Mouse (Mus musculus): ENCODE measurements around the gene Ercc1.

Ercc1 gene

DNA sequence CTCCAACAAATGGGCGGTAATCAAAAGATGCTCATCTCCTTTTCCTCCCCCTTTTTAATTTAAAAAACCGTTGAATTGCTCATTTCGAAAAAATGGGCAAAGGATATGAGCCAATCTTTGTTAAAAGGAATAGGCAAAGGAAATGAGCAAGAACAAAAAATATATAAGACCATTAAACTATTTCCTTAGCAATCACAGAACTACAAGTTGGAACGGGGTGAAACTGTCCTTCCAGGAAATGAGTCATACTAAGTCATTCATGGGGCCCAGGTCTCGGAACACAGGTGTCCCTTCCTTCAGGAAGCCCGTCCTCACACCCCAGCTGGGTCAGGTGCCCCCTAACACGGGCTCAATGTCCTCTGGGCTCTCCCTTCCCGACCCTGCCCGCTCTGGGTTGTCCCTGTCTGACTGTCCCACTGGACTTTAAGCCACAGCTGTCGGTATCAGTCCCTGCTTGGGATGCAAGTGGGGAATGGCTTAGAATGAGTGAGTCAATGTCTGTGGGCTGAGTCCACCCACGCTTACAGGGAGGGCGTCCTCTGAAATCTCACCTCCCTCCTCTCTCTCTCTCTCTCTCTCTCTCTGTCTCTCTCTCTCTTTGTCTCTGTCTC is at the start of gene Ercc1:
TSS of gene Ercc1 (plus strand) at position 542 of the 611 bp plus-strand sequence.
- DNase-seq (ENCODE audit: extremely low read depth, insufficient read length, low spot score), result peak; percentile 85

DNA sequence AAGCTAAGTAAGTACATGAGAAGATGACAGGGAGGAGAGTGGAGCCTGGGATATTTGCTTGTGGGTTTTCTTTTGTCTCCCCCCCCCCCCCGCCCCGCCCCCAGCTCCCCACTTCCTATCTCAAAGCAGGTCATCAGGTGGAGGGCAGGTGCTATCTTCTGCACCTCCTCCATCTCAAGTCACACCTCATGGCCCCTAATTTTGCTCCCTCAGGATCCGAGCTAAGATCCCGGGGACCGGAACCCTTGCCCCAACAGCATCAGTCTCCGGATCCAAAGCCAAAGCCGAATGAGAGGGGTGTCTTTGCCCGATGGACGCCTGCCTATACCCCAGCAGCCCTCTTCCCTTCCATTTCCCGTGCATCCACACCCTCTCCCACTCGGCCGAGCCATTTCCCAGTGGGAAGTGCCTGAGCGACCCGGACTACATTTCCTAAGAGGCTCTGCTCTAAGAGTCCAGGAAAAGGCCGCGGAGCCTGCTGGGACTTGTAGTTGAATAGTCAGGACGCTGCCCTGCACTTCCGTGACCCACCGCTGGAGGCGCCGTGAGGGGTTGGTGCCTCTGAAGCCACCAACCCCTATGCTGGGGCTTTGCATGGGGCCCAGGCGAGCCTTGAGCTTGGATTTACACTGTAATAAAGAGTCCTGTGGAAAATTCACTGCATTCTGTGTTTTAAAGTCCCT is 48.9 kb upstream of the Ercc1 start:
- peak; percentile 85 for DNase-seq (ENCODE audit: extremely low read depth, insufficient read length, low spot score)

DNA sequence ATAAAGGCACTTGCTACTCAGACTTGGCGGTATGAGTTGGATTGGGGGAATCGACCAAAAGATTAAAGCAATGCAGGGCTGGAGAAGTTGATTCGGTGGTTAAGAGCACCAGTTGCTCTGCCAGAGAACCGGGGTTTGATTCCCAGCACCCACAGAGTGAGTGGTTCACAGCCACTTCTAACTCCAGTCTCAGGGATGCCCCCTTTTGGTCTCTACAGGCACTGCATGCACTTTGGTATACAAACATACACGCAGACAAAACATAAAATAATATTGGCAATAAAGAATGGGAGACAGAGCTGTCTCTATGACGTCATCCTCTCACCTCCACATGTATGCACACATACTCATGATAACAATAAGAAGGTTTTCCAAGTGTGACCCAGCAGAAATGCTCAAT is 47.5 kb upstream of the Ercc1 start:
- DNase-seq (ENCODE audit: extremely low read depth, insufficient read length, low spot score), result no peak

GRCm38 (mm10) chr7:19297794-19298193 is 46.8 kb upstream of the Ercc1 start:
- DNase-seq (ENCODE audit: extremely low read depth, insufficient read length, low spot score), result no peak

DNA sequence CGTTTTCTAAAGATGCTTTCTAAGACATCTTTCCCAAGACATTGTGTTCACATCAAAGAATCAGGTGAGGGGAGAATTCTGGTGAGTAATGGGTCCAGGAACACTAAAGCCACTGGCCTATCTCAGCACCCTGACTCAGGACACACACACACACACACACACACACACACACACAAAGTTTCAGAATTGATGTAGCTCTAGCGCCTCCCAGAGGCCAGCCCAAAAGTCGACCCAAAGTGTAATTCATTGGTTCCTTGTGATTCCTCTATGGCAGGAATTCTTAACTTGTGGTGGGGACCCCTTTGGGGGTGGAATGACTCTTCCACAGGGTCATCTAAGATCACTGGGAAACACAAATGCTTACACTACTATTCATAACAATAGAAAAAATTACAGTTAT is 45.4 kb upstream of the Ercc1 start:
- no peak for DNase-seq (ENCODE audit: extremely low read depth, insufficient read length, low spot score)

DNA sequence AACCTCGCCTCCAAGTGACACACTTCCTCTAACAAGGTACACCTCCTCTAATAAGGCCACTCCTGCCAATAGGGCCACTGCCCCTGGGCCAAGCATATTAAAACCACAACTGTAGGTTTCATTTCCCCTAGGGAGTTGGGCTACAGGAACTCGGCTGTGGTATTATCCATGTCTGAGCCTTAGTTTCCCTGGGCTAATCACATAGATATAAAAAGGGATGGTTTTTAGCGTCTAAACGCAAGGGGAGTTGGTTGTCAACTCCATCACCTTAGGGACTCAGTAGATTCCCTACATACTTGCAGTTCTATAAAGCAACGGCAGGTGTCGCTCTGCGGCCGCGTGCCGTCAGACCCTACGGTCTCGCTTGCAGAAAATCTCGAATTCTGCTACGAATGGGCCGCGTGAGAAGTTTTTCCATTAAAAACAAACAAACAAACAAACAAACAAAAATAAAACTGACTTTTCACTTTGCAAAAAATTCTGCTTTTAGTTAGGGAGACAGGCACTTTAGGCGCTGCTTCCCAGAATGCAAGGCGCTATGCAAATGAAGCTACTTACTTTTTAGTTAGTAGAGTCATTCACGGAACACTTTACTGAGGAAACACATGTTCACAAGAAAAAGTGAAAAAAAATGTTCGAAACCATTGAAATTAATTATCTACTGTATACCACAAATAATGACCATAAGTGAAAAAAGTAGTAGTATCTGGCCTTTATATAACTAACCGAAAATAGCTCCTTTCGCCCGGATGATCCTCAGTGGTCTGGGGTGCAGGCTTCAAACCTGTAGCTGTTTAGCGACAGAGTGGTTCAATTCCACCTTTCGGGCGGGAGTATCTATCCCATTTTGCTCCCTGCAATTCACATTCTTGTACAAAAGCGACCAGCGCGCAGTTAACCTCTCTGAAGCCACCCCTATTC is 43.8 kb upstream of the Ercc1 start:
- DNase-seq (ENCODE audit: extremely low read depth, insufficient read length, low spot score), result peak; percentile 68

DNA sequence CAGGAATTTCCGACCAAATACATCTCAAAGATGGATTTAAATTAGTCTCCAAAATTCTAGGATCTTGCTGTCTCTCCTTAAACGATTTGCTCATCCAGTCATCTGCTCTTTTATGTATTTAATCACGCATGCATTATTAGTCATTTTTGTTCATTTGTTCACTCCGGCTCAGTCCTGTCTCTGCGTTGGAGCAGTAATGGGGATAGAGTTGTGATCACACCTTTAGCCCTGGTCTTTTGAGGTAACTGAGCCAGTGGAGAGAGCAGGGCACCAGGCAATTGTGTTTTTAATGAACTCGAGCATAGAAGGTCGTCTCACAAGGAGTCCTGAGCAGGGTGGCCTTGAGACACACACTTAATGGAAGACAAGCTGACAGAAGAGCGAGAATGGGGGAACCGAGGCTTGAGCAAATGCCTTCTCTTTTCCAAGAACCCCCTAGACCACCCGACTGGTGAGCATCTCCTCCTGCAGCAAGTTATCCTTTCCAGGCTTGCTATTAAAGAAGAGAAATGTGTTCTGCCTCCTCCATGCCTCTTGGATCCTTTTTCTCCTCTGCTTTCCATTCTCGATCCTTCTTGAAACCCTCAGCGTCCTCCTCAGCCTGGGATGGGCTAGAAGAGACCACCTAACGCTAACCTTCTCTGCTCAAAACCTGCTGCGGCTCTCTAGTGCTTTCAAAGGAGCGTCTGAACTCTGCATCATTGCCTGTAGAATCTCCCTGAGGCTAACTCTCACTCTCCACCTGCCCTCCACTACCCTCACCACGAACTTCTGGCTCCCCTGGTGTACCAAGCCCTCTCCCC is 42.9 kb upstream of the Ercc1 start:
- no peak for DNase-seq (ENCODE audit: extremely low read depth, insufficient read length, low spot score)

GRCm38 (mm10) chr7:19302264-19303045 is 42.1 kb upstream of the Ercc1 start:
- DNase-seq (ENCODE audit: extremely low read depth, insufficient read length, low spot score), result no peak

GRCm38 (mm10) chr7:19303046-19303305 is 41.6 kb upstream of the Ercc1 start:
- no peak for DNase-seq (ENCODE audit: extremely low read depth, insufficient read length, low spot score)

GRCm38 (mm10) chr7:19303770-19304169 is 40.8 kb upstream of the Ercc1 start:
- DNase-seq (ENCODE audit: extremely low read depth, insufficient read length, low spot score), result peak; percentile 71

DNA sequence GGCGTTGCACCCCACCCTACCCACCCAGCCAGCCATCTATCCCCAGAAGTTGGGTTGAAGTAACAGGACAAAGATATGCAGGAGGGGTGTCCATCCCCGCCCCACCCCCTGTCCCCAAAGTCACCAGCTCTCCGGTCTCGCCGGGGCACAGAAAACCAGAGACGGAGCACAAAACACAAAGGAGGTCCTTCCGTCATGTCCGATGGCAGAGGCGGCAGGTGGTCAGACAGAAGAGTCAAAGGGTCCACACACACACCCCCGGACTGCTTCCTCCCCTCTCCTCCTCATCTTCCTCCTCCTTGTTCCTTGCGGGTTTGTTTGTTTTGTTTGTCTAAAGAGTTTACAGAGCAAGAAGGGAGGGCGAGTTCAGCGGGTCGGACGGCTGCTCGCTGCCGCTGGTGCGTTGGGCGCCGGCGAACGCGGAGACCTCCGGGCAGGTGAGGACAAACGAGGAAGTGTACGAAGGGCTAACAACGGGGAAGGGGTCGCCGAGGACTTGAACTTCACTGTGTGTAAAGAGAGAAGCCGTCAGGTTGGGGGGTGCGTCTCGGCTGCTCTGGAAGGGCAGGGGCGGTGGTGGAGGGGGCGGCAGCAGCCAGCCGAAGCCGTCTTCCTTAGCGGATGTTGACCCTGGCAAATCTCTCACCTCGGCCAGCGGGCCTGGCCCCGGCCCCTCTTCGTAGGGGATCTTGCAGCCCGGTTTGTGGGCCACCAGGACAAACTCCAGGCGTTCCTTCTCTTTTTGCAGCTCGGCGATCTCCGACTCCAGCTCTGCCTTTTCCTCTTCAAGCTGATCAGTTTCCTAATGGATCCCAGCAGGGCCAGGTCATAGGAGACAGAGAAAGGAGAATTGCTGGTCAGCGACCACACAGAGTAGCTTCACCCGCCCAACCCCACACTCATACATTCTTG is 39.8 kb upstream of the Ercc1 start:
- DNase-seq (ENCODE audit: extremely low read depth, insufficient read length, low spot score), result no peak

- DNase-seq (ENCODE audit: extremely low read depth, insufficient read length, low spot score), result no peak
These were observed 39.2 kb upstream of the Ercc1 start for GRCm38 (mm10) chr7:19305413-19305735.

- no peak for DNase-seq (ENCODE audit: extremely low read depth, insufficient read length, low spot score)
These were observed 38.5 kb upstream of the Ercc1 start for GRCm38 (mm10) chr7:19305796-19306765.

DNA sequence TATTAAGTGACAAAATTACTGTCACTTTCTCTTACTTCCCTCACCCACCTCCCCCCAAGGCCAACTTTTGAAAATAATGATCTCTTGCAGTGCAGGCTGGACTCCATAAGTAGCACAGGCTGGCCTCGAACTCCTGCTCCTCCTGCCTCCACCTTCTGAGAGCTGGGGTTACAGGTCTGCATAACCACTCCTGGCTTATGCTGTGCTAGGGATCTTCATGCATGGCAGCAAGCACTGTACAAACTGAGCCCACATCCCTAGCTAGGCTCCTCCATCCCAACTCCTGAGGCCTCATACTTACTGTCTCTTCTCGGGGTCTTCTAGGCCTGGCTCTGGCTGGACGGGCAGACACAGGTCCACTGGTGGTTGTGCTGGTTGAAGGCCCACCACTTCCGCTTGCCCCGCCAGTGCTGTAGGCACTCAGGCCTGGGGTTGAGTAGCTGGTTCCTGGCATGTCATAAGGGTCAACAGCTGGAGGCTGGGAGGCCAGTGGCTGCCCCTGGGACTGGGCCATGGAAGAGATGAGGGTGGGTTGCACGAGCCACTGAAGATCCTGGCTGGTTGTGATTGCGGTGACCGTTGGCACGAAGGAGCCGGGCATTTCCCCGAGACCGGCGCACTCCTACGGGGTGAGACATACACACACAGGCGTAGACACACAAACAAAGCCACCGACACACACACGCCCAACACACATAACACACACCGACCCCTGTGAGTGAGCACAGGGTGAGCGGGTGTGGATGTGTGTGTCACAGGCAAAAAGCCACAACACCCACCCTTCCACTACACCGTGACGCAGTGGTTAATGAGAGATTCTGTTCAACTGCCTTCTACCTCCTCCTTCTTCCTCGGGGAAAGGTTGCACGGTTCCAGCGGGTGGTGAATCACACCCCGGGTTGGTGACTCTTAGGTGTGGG is 37.5 kb upstream of the Ercc1 start:
- peak; percentile 56 for DNase-seq (ENCODE audit: extremely low read depth, insufficient read length, low spot score)

- peak; percentile 75 for DNase-seq (ENCODE audit: extremely low read depth, insufficient read length, low spot score)
These were observed 36.7 kb upstream of the Ercc1 start for GRCm38 (mm10) chr7:19307739-19308453.

GRCm38 (mm10) chr7:19308454-19309277 is 35.9 kb upstream of the Ercc1 start:
- DNase-seq (ENCODE audit: extremely low read depth, insufficient read length, low spot score), result peak; percentile 94

Measured in 3134 (cell line).